Comparison of ENCODE assay signal across 9 mouse cellular contexts in genomic region chr17:25942597-25943151, GRCm38 (mm10). TPM values are rescaled to one million over a fixed set of nuclear protein-coding genes. Genes with fewer than 3 reads are reported as not detected.
DNase-seq lines count a peak whose midpoint lies in the region; ATAC-seq and TF ChIP-seq lines count a peak whose summit lies in the region.
"Had no signal": no experiment of that assay in that cellular context is flagged by ENCODE, and none has a peak within 500 bp of the region (broad histone marks: within the 10 kb centered on the region; RNA-seq: fewer than 3 reads in every experiment).

No protein-coding gene starts in this region.

- peak overlapping the region; percentile 63; the same call in 1 of the 2 replicates for H3K4me2 ChIP-seq in intestine, embryonic 14.5 days (ENCODE audit: low read length)
- no peak overlapping the region; the same call in 1 of the 2 replicates for H3K4me2 ChIP-seq in intestine, postnatal 0 days (replicated peaks; ENCODE audit: low read depth)

- H3K36me3 ChIP-seq in intestine, embryonic 14.5 days (ENCODE audit: control insufficient read depth, insufficient read depth, low read length) = 0 out of 2 replicates have a peak, but pooled peaks cover 4% of the 10 kb centered on the region
- no peaks in the 10 kb centered on the region; the same call in 1 of the 2 replicates for H3K36me3 ChIP-seq in intestine, postnatal 0 days (ENCODE audit: control insufficient read depth, insufficient read depth)
- H3K36me3 ChIP-seq in limb, embryonic 10.5 days = peaks cover 14% of the 10 kb centered on the region
- H3K36me3 ChIP-seq in spleen, adult 2 months (ENCODE audit: control insufficient read depth, insufficient read depth, low read length) = no peaks in the 10 kb centered on the region
- H3K36me3 ChIP-seq: midbrain, embryonic 15.5 days had no signal

- H3K4me1 ChIP-seq in intestine, embryonic 14.5 days (replicated peaks; ENCODE audit: control insufficient read depth, insufficient read depth, low read length) = peaks cover 9% of the 10 kb centered on the region
- no peaks in the 10 kb centered on the region; the same call in 1 of the 2 replicates for H3K4me1 ChIP-seq in intestine, postnatal 0 days (replicated peaks; ENCODE audit: control insufficient read depth, insufficient read depth, low read length)
- peaks cover 43% of the 10 kb centered on the region for H3K4me1 ChIP-seq in limb, embryonic 10.5 days
- peaks cover 9% of the 10 kb centered on the region; the same call in 1 of the 2 replicates for H3K4me1 ChIP-seq in spleen, adult 2 months (ENCODE audit: control insufficient read depth, insufficient read depth, insufficient read length)

- no peak overlapping the region for H3K9ac ChIP-seq in intestine, embryonic 14.5 days (ENCODE audit: low read length)
- H3K9ac ChIP-seq in intestine, postnatal 0 days (ENCODE audit: low read depth, low read length) = no peak overlapping the region

- 79% methylated on average over 2 of the region's 2 CpGs for WGBS in intestine, embryonic 14.5 days
- 90% methylated on average over 2 of the region's 2 CpGs for WGBS in intestine, postnatal 0 days
- WGBS in limb, embryonic 10.5 days = 85% methylated on average over 2 of the region's 2 CpGs
- WGBS in spleen, adult 2 months = 72% methylated on average over 2 of the region's 2 CpGs

- intact Hi-C loops in left cerebral cortex, postnatal 14 days (cut with DNase I) = no loop called here

- no peak for TF ChIP-seq POLR2A in spleen, adult 2 months (IDR thresholded peaks at IDR 0.05; ENCODE audit: low read depth, low read length)

- no peaks in the 10 kb centered on the region for H3K27me3 ChIP-seq in intestine, embryonic 14.5 days (replicated peaks; ENCODE audit: control insufficient read depth, insufficient read depth, low read length)
- no peaks in the 10 kb centered on the region for H3K27me3 ChIP-seq in intestine, postnatal 0 days (replicated peaks; ENCODE audit: control insufficient read depth, insufficient read depth, low read length)
- H3K27me3 ChIP-seq in limb, embryonic 10.5 days (ENCODE audit: low read depth, poor library complexity, severe bottlenecking) = 0 out of 2 replicates have a peak, but pooled peaks cover 2% of the 10 kb centered on the region
- no peaks in the 10 kb centered on the region for H3K27me3 ChIP-seq in spleen, adult 2 months (ENCODE audit: control insufficient read depth, insufficient read depth, low read length)
- H3K27me3 ChIP-seq: midbrain, embryonic 15.5 days had no signal

- DNase-seq in intestine, embryonic 14.5 days (ENCODE audit: low spot score) = no peak
- DNase-seq in c-Kit-positive CD71-positive TER-119-negative erythroid progenitor cells, embryonic 14.5 days (ENCODE audit: low read depth) = peak; percentile 86
- no peak for DNase-seq in limb, embryonic 10.5 days (ENCODE audit: low spot score)
- DNase-seq in spleen, adult 2 months (ENCODE audit: low read depth in 1 of 2, low spot score in 2 of 2) = no peak
- no peak for DNase-seq in left cerebral cortex, postnatal 14 days (ENCODE audit: low spot score in 2 of 2)
- DNase-seq in urinary bladder, postnatal 25 days (ENCODE audit: low spot score) = no peak
- no peak for DNase-seq in kidney, adult 18-20 months

- no peak for ATAC-seq in intestine, embryonic 14.5 days (replicated peaks; ENCODE audit: low FRiP score, low TSS enrichment, low read depth)
- no peak for ATAC-seq in intestine, postnatal 0 days

- no peak overlapping the region for H3K4me3 ChIP-seq in intestine, embryonic 14.5 days (ENCODE audit: low read depth, low read length)
- H3K4me3 ChIP-seq in intestine, postnatal 0 days (ENCODE audit: low read depth, low read length) = no peak overlapping the region
- H3K4me3 ChIP-seq in limb, embryonic 10.5 days = peak overlapping the region; percentile 90; the same call in 1 of the 2 replicates
- H3K4me3 ChIP-seq in spleen, adult 2 months (ENCODE audit: extremely low read depth, insufficient read depth, insufficient read length) = 0 out of 2 replicates have a peak overlapping the region, but pooled peaks have one; percentile 92

- no peak overlapping the region for H3K27ac ChIP-seq in intestine, embryonic 14.5 days (ENCODE audit: low read depth)
- H3K27ac ChIP-seq in intestine, postnatal 0 days (ENCODE audit: low read depth, low read length) = no peak overlapping the region
- peak overlapping the region; percentile 97 for H3K27ac ChIP-seq in limb, embryonic 10.5 days
- peak overlapping the region; percentile 32; the same call in 1 of the 2 replicates for H3K27ac ChIP-seq in spleen, adult 2 months (ENCODE audit: insufficient read depth, low read length)

- H3K9me3 ChIP-seq in intestine, embryonic 14.5 days (ENCODE audit: control insufficient read depth, low read length) = no peaks in the 10 kb centered on the region
- H3K9me3 ChIP-seq in intestine, postnatal 0 days (ENCODE audit: control insufficient read depth) = no peaks in the 10 kb centered on the region
- H3K9me3 ChIP-seq in limb, embryonic 10.5 days (replicated peaks) = no peaks in the 10 kb centered on the region
- H3K9me3 ChIP-seq: midbrain, embryonic 15.5 days had no signal

- no peak for TF ChIP-seq CTCF in intestine, postnatal 0 days (IDR thresholded peaks at IDR 0.05; ENCODE audit: low read depth)
- TF ChIP-seq CTCF in spleen, adult 2 months (IDR thresholded peaks at IDR 0.05; ENCODE audit: extremely low read depth, insufficient read depth, insufficient read length, insufficient replicate concordance) = no peak

RNA-seq across cellular contexts. Expression of gene Pigq, which starts 2.1 kb away (rescaled TPM):
- polyA plus RNA-seq in intestine, embryonic 14.5 days (2014; fragmentation: Nextera tagmentation; extraction: Ambion mirVana) = 59.9 and 60.8 TPM in 2 replicates
- polyA plus RNA-seq in intestine, postnatal 0 days (2015; fragmentation: Nextera tagmentation; extraction: Ambion mirVana) = 34.9 and 37.2 TPM in 2 replicates
- polyA plus RNA-seq in limb, embryonic 10.5 days (2016; fragmentation: Nextera tagmentation; extraction: Ambion mirVana) = 65.2 and 72.1 TPM in 2 replicates
- polyA plus RNA-seq in spleen, adult 2 months (2012; rRNA removed) = 203 and 239 TPM in 2 replicates
- 100 to 1,000 TPM; 138 to 145 TPM for total RNA-seq in left cerebral cortex, postnatal 14 days (2021)

RNA-seq across cellular contexts. Expression of gene Nhlrc4, which starts 2.1 kb away (rescaled TPM):
- polyA plus RNA-seq in intestine, embryonic 14.5 days (2014; fragmentation: Nextera tagmentation; extraction: Ambion mirVana) = not detected in 2 replicates
- not detected in 2 replicates for polyA plus RNA-seq in intestine, postnatal 0 days (2015; fragmentation: Nextera tagmentation; extraction: Ambion mirVana)
- 0.10 and 0.18 TPM in 2 replicates for polyA plus RNA-seq in limb, embryonic 10.5 days (2016; fragmentation: Nextera tagmentation; extraction: Ambion mirVana)
- polyA plus RNA-seq in spleen, adult 2 months (2012; rRNA removed) = 4.3 and 4.7 TPM in 2 replicates
- total RNA-seq in left cerebral cortex, postnatal 14 days (2021) = not detected

RNA-seq across cellular contexts. Expression of gene A930017K11Rik, which starts 9.7 kb away (rescaled TPM):
- polyA plus RNA-seq in intestine, embryonic 14.5 days (2014; fragmentation: Nextera tagmentation; extraction: Ambion mirVana) = 0.28 TPM in 1 of 2 replicates, not detected in the other
- polyA plus RNA-seq in intestine, postnatal 0 days (2015; fragmentation: Nextera tagmentation; extraction: Ambion mirVana) = 0.05 and 0.09 TPM in 2 replicates
- polyA plus RNA-seq in limb, embryonic 10.5 days (2016; fragmentation: Nextera tagmentation; extraction: Ambion mirVana) = 0.08 and 0.20 TPM in 2 replicates
- polyA plus RNA-seq in spleen, adult 2 months (2012; rRNA removed) = not detected in 2 replicates
- total RNA-seq in left cerebral cortex, postnatal 14 days (2021) = under 1 TPM in 1 of 2 experiments, not detected in 1; 0.13 TPM

RNA-seq across cellular contexts. Expression of gene Rab40c, which starts 23.1 kb away (rescaled TPM):
- 14.2 and 14.6 TPM in 2 replicates for polyA plus RNA-seq in intestine, embryonic 14.5 days (2014; fragmentation: Nextera tagmentation; extraction: Ambion mirVana)
- polyA plus RNA-seq in intestine, postnatal 0 days (2015; fragmentation: Nextera tagmentation; extraction: Ambion mirVana) = 15.8 and 16.9 TPM in 2 replicates
- polyA plus RNA-seq in limb, embryonic 10.5 days (2016; fragmentation: Nextera tagmentation; extraction: Ambion mirVana) = 37.5 and 37.9 TPM in 2 replicates
- polyA plus RNA-seq in spleen, adult 2 months (2012; rRNA removed) = 26.8 and 31.6 TPM in 2 replicates
- total RNA-seq in left cerebral cortex, postnatal 14 days (2021) = 10 to 100 TPM; 53.7 to 57.3 TPM

RNA-seq across cellular contexts. Expression of gene Capn15, which starts 42.9 kb away (rescaled TPM):
- polyA plus RNA-seq in intestine, embryonic 14.5 days (2014; fragmentation: Nextera tagmentation; extraction: Ambion mirVana) = 23.4 and 23.5 TPM in 2 replicates
- 29.5 and 37.4 TPM in 2 replicates for polyA plus RNA-seq in intestine, postnatal 0 days (2015; fragmentation: Nextera tagmentation; extraction: Ambion mirVana)
- polyA plus RNA-seq in limb, embryonic 10.5 days (2016; fragmentation: Nextera tagmentation; extraction: Ambion mirVana) = 38.7 and 38.9 TPM in 2 replicates
- polyA plus RNA-seq in spleen, adult 2 months (2012; rRNA removed) = 35.0 and 45.9 TPM in 2 replicates
- 10 to 100 TPM; 46.5 to 50.0 TPM for total RNA-seq in left cerebral cortex, postnatal 14 days (2021)

Comparison
In these comparisons a context has a peak if more than half of its experiments do, and no peak if none do; other contexts are left out.
1. H3K27ac ChIP-seq: peak in limb, embryonic 10.5 days (single experiment) and spleen, adult 2 months (single experiment); none in intestine, embryonic 14.5 days (single experiment) and intestine, postnatal 0 days (single experiment).
2. H3K4me3 ChIP-seq: peak in limb, embryonic 10.5 days (single experiment) and spleen, adult 2 months (single experiment); none in intestine, embryonic 14.5 days (single experiment) and intestine, postnatal 0 days (single experiment).